Mouse (Mus musculus) hematopoietic stem cell, adult 5-6 weeks (primary cell): Measurements from ENCODE around the gene Pla2g3. TPM values are rescaled to one million over a fixed set of nuclear protein-coding genes. Genes with fewer than 3 reads are reported as not detected.

Experiments
- ATAC-seq, 2 experiments: fragments of 125-278 bp in 1 of 2; replicated peaks in 1 of 2; 2 replicates each; pipeline ENCODE4 v1.8.0; 2016 to 2017; ENCODE audit warnings: inconsistent platforms in 2 of 2, mild to moderate bottlenecking in 2 of 2, moderate number of reproducible peaks in 2 of 2, low read depth in 1 of 2, moderate TSS enrichment in 1 of 2; ENCODE audit not compliant: low FRiP score in 2 of 2, poor library complexity in 2 of 2, severe bottlenecking in 2 of 2, insufficient read depth in 1 of 2, low TSS enrichment in 1 of 2
- total RNA-seq: library from RNA; stranded (forward); fragments of 172-1452, 232-1000 nt; gene quantifications from 2 replicates; pipeline ENCODE4 v1.2.3, GENCODE M21; 2017

The Pla2g3 gene
- total RNA-seq, 1 experiment from 2014 or later = not detected

DNA sequence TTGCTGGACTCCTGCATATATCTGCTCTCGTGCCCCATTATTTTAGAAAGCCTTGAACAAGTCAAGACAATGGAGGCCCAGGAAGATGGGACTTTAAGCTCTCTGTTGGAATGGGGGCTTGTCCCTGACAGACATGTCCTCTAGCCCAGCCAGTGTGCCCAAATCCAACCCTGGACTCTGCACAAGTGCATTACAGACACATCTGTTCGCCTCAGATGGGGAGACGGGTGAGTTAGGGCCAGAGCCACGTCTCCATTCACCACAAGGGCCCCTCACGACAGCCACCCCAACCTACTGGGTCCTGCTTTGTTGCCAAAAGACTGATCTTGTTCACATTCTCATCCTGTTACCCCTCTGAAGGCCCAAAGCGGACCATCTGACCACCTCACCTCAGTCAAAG, 40.1 kb downstream of the Pla2g3 start:
- ATAC-seq = no peak

GRCm38 (mm10) chr11:3529476-3530252, 41.6 kb downstream of the Pla2g3 start:
- no peak for ATAC-seq

GRCm38 (mm10) chr11:3530731-3531130, 42.6 kb downstream of the Pla2g3 start:
- ATAC-seq = no peak

- no peak for ATAC-seq
Measured at GRCm38 (mm10) chr11:3531634-3532033, 43.5 kb downstream of the Pla2g3 start.

DNA sequence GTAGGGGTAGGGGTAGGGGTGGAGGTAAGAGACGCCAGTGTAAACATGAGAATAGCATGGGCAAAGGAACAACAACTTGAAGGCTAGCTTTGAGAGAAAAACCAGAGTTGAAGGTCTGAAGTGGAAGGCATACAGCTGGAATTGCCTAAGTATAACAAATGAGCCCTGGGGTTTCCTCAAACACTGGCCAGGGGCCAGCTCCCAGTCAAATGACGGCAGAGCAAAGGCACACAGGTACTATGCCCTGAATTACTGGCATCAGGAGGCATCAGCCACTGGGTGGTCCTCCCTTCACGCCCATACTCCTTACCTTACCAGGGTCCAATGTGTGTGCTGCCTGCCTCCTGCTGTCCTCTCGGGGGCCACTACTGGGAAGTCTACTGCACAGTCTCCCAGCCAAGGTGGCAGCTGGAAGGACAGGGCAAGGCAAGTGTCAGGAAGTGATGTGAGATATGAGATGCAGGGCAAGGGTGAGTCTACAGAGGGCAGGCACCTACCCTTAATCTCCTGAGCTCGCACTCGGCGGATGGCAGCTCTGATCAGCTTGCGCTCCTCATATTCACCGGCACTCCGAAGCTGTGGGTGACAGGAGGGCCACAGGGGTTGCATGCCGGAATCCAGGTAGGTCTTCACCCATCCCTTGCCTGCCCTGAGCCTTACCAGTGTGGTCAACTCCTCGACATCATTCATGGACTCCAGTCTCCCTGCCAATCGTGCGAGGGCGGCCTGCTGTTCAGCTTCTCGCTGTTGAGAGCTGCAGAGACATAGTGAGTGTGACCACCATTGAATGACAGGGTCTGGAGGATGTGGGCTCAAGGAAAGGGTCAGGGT, 44.2 kb downstream of the Pla2g3 start:
- ATAC-seq = no peak

- ATAC-seq = no peak
Measured at GRCm38 (mm10) chr11:3533406-3533932, 45.4 kb downstream of the Pla2g3 start.

- peak; percentile 2 to 4; a peak in 1 of 4 replicates for ATAC-seq
Measured at GRCm38 (mm10) chr11:3534956-3535355, 46.9 kb downstream of the Pla2g3 start.

DNA sequence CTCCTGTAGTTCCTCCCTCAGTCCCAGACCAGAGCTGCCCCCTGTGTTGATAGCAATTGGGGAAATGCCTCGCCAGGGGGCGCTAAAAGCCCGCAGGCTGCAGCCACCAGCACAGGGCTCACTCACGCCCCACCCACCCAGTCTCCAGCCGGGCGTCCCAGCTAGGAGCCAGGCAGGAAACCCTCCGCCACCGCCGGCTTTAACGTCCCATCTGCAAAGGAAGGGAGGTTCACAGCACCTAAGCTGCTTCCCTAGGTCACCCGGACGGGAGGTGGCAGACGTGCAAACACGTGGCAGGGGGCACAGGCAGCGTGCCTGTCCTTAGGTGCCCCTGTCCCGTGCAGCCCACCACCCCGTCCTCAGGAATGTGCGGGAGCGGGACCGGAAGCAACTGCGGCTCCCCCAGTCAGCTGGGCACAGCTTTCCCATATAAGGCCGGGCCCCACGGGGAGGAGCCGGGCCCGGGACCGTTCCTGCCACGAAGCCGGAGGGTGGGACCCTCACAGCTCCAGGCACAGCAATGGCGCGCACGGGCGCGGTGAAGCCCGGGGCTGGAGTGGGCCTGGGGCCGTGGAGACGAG, 47.4 kb downstream of the Pla2g3 start:
- peak; percentile 82 for ATAC-seq

GRCm38 (mm10) chr11:3536082-3536481, 48.0 kb downstream of the Pla2g3 start:
- ATAC-seq = no peak

DNA sequence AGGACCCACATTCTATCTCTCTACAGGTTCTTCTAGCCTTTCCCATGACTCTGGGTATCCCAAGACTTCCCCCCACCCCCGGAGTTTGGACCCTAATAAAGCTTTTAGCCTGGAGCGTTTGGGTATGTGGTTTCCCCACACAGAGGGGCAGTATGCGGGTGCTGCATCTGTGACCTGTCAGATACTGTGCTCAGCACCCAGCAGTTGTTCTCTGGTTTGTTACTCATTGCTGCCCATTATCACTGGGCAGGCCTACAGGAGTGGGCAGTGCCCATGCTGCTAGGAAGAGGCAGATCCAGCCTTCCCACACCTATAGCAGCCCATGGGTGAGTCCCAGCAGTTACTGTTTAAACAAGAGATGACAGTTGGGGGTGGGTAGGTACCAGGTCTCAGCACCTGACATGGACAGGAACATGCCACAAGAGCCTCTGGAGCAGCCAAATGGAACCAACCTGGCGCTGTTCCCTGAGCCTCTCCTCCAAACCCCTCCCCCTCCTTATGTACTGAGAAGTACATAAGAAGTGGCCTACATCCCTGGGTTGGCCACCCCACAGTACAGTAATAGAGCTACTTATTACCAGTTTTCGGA, 48.8 kb downstream of the Pla2g3 start:
- no peak for ATAC-seq

DNA sequence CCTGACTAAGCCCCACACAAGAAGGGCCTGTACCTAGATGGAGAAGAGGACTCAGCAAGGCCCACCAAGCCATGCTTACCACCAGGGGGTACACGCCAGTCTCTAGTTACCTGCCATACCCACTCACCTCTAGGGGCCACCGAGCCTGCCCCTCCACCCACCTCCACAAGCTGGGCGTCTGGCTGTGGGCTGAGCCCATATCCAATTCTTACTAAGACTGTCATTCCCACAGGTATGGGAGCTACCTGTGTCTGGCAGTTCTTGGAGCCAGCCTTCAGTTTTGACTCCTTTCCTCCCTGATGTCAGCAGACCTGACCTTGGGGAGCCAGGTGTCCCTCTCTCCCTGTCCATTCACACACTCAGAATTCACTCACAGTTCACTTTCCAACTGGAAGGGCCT, 49.6 kb downstream of the Pla2g3 start:
- no peak for ATAC-seq

- no peak for ATAC-seq
Measured at GRCm38 (mm10) chr11:3538341-3538740, 50.3 kb downstream of the Pla2g3 start.

DNA sequence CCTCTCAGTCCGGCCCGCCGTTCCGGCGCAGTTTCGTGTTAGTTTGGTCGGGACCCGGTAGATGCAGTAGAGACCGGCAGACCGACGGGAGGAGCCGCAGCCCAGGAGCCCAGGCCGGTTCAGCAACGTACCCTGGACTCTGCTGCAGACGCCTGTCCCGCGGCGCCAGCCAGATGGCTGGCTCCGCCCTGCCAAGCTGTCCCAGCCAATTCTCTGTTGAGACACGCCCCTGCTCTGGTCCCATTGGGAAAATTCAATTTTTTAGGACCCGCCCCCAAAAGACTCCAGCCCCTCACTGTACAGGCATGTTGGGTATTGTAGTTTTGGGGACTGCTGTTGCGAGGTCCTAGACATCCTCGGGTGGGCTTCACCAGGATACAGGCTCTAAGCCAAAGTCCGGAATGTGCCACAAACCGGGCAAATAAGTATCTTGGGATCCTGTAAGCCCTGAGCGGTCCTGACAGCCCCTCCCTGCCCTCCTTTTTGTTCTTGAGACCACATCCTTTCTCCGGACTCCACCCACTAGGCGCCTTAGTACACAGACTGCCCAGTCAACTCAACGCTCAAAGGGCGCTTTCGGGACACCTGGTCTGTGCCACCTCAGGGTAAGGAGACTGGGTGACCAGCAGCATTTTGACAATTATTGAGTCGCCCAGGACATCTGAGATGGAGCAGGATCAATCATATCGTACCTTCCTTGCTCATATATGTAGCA, 51.2 kb downstream of the Pla2g3 start:
- ATAC-seq = peak; percentile 65 to 74

GRCm38 (mm10) chr11:3539826-3540196, 51.7 kb downstream of the Pla2g3 start:
- ATAC-seq = no peak

GRCm38 (mm10) chr11:3540451-3541085, 52.5 kb downstream of the Pla2g3 start, which contains the start of gene Smtn:
Gene Smtn, minus strand, starts transcription at chr11:3540612.
- ATAC-seq = no peak

- no peak for ATAC-seq
Measured at GRCm38 (mm10) chr11:3541932-3542331, 53.8 kb downstream of the Pla2g3 start.

- no peak for ATAC-seq
Measured at GRCm38 (mm10) chr11:3543001-3543400, 54.9 kb downstream of the Pla2g3 start.
